Mouse (Mus musculus): ENCODE results near the gene Rgs3. TPM values are rescaled to one million over a fixed set of nuclear protein-coding genes. Genes with fewer than 3 reads are reported as not detected.

The Rgs3 gene
- total RNA-seq, 2 experiments from 2014 or later: 8.6 to 10.3 TPM

DNA sequence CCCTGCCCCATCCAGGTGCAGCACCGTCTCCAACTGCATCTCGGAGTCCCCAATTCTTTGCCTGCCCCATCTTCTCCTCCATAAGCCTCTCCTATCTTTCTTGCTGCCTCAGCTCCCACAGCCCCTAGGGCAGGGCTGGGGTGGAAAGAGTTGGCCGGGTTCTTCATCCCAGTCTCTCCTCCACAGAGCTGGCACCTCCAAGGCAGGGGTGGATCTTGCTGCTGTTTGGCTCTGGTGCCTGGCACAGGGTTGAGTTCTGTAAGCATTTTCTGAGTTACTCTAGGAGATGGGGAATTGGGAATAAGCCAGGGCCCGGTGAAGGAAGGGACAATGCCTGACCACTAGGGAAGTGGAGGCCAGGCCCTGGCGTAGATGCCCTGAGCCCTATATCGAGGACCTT, 123.5 kb downstream of the Rgs3 start:
- intact Hi-C loops (cut with DNase I): no loop called here
- no peak for DNase-seq
- H3K4me3 ChIP-seq: no peak overlapping the region
- TF ChIP-seq CTCF (IDR thresholded peaks at IDR 0.05): no peak
- no peak overlapping the region; the same call in 1 of the 2 replicates for H3K27ac ChIP-seq

DNA sequence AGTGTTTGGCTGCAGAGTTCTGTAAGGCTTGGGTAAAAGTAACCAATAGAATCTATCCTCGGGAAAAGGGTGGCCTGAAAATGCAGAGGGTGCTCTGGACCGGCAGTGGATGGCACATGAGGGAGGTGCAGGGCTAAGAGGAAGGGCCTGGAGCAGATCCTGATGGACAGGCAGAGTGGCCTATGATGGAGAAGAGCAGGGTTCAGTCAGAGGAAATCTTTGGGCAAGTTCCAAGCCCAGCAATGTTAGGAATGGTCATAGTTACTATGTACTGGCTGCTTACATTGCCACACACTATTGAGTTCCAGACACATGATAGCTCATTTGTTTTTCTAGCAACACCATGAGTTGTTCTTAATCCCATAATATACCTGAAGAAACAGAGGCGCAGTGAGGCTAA, 124.7 kb downstream of the Rgs3 start:
- TF ChIP-seq CTCF (IDR thresholded peaks at IDR 0.05): no peak
- H3K4me3 ChIP-seq: no peak overlapping the region
- intact Hi-C loops (cut with DNase I): no loop called here
- H3K27ac ChIP-seq: no peak overlapping the region
- no peak for DNase-seq

DNA sequence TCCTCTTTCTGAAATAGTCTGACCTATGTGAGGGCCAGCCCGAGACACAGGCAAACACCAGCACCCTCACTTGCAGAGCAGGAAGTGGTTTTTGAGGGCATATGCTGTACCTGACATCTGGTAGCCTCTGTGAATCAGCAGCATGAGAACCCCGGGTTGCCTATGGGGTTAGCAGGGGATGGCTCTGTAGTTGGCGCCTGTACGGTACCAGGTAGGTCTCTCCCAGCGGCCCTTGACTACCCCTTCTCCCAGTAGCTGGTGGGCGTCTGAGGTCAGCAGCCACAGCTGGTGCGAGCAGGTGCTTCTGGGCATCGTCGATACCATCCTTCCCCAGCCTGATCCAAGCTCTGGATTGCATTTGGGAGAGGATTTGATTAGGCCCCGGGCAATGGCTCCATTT, 125.6 kb downstream of the Rgs3 start:
- no peak for TF ChIP-seq CTCF (IDR thresholded peaks at IDR 0.05)
- intact Hi-C loops (cut with DNase I): no loop called here
- no peak for DNase-seq
- Histone ChIP-seq H3K27ac (no peak overlapping the region), H3K4me3 (no peak overlapping the region)

- H3K27ac ChIP-seq: no peak overlapping the region
- H3K4me3 ChIP-seq: no peak overlapping the region
- TF ChIP-seq CTCF (IDR thresholded peaks at IDR 0.05): no peak
- DNase-seq: no peak
- intact Hi-C loops (cut with DNase I): no loop called here
Observed at GRCm38 (mm10) chr4:62686769-62687168, 127.1 kb downstream of the Rgs3 start.

- no peak overlapping the region for H3K4me3 ChIP-seq
- TF ChIP-seq CTCF (IDR thresholded peaks at IDR 0.05): no peak
- intact Hi-C loops (cut with DNase I): no loop called here
- no peak overlapping the region for H3K27ac ChIP-seq
- no peak for DNase-seq
Observed at GRCm38 (mm10) chr4:62688142-62688541, 128.5 kb downstream of the Rgs3 start.

DNA sequence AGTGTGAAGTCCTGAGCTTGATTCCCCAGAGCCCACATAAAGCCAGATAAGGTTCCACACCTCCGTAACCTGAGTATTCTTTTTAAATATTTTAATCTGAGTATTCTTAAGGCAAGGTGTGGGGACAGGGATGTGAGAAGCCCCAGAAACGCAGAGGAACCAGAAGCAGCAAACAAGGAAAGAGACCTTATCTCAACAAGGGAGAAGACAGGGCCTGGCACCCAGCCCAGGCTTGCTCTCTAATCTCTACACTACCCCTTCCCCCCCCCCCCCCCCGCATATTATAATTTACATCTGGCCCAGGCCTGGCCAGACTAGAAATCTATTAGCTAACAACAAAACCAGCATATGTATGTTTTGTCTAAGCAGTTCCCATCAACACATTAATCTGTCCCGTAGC, 131.3 kb downstream of the Rgs3 start:
- intact Hi-C loops (cut with DNase I): loop anchor here (5.0 kb wide), 1 partner anchor 74 kb away; no protein-coding TSS in a partner anchor
- no peak overlapping the region for H3K4me3 ChIP-seq
- peak overlapping the region; percentile 84 for H3K27ac ChIP-seq
- TF ChIP-seq CTCF (IDR thresholded peaks at IDR 0.05): no peak
- no peak for DNase-seq

DNA sequence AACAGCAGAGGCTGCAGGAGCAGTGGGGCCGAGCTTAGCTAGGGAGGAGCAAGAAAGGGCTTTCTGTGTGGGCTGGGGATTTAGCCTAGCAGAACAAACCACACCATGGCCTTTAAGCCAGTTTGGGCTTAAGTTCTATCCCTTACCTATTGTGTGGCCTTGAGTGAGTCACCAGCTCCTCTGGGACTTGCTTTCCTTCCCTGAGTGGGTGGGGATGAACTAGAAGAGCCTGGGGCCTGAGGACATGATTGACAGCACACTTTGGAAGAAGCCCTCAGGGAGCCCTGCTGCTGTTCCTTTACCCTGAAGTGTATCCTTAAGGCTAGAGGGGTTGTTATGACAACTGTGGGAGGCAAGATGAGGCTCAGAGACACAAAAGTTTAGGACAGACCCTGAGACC, 132.0 kb downstream of the Rgs3 start:
- H3K27ac ChIP-seq: peak overlapping the region; percentile 84
- no peak for DNase-seq
- TF ChIP-seq CTCF (IDR thresholded peaks at IDR 0.05): no peak
- no peak overlapping the region for H3K4me3 ChIP-seq
- intact Hi-C loops (cut with DNase I): loop anchor here (5.0 kb wide), 1 partner anchor 74 kb away; no protein-coding TSS in a partner anchor

DNA sequence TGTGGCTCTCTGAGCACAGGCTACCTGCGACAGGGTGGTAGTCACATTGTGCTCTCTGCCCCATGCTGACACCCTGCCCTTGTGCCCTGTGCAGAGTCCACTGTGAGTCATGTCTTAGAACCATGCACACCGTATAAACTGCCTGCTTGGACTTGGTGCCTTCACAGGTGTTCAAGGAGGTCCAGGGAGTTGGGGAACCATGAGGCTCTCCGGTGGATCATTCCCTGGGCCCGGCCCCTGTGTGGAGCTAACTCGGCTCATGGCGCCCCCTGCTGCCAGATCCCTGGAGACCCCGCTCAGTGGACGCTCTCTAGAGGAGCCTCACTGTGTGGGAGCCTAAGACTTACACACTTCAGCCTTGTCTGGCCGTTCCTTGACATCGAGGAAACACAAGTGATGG, 134.2 kb downstream of the Rgs3 start:
- intact Hi-C loops (cut with DNase I): loop anchor here (5.0 kb wide), 1 partner anchor 77 kb away; no protein-coding TSS in a partner anchor
- peak; percentile 66 for TF ChIP-seq CTCF (IDR thresholded peaks at IDR 0.05)
- DNase-seq: peak; percentile 64
- Histone ChIP-seq H3K27ac (peak overlapping the region; percentile 84), H3K4me3 (no peak overlapping the region)

DNA sequence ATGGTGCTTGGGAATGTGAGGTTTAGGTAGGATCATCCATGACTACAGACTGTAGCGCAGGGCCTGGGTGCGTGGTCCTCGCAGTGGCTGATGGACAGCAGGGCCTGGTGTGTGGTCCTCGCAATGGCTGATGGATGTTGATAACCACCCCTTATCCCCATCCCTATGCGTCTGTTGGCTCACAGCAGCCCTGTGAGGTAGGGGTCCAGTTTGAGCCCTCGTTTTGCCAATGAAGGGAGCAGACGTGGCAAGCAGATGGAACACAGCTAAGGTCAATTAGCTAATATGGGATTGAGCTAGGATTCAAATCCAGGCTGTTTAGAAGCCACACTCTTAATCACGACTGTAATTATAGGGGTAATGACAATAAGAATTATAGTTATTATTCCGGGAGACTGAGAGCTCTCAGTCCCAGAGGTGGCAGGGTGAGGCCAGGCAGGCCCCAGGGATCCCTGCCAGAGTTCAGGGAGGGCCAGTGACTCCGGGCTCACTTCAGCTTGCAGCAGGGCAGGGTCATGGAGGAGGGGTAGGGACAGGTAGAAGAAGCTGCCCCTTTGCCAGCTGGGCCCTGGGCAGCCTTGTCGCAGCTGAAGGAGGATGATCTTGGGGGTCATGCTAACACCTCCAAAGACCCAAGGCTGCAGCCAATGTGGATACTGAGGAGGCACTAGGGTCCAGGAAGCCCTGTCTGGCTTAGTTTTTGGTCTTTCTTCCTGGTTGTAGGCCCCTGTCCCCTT, 135.2 kb downstream of the Rgs3 start:
- Histone ChIP-seq H3K27ac (peak overlapping the region; percentile 84), H3K4me3 (peak overlapping the region; percentile 13; the same call in 1 of the 2 replicates)
- no peak for DNase-seq
- no peak for TF ChIP-seq CTCF (IDR thresholded peaks at IDR 0.05)
- intact Hi-C loops (cut with DNase I): loop anchor here (5.0 kb wide), 2 partner anchors 37 to 78 kb away; no protein-coding TSS in a partner anchor

- intact Hi-C loops (cut with DNase I): loop anchor here (5.0 kb wide), 1 partner anchor 37 kb away; no protein-coding TSS in a partner anchor
- Histone ChIP-seq H3K4me3 (no peak overlapping the region), H3K27ac (peak overlapping the region; percentile 84)
- DNase-seq: peak; percentile 58
- TF ChIP-seq CTCF (IDR thresholded peaks at IDR 0.05): no peak
Observed at GRCm38 (mm10) chr4:62695523-62695922, 135.9 kb downstream of the Rgs3 start.

- Histone ChIP-seq H3K4me3 (no peak overlapping the region; the same call in 1 of the 2 replicates), H3K27ac (peak overlapping the region; percentile 84)
- TF ChIP-seq CTCF (IDR thresholded peaks at IDR 0.05): peak; percentile 75
- DNase-seq: peak; percentile 51
- intact Hi-C loops (cut with DNase I): loop anchor here (1.0 to 5.0 kb wide), 2 partner anchors 36 to 135 kb away; no protein-coding TSS in a partner anchor
Observed at GRCm38 (mm10) chr4:62695946-62696345, 136.3 kb downstream of the Rgs3 start.

DNA sequence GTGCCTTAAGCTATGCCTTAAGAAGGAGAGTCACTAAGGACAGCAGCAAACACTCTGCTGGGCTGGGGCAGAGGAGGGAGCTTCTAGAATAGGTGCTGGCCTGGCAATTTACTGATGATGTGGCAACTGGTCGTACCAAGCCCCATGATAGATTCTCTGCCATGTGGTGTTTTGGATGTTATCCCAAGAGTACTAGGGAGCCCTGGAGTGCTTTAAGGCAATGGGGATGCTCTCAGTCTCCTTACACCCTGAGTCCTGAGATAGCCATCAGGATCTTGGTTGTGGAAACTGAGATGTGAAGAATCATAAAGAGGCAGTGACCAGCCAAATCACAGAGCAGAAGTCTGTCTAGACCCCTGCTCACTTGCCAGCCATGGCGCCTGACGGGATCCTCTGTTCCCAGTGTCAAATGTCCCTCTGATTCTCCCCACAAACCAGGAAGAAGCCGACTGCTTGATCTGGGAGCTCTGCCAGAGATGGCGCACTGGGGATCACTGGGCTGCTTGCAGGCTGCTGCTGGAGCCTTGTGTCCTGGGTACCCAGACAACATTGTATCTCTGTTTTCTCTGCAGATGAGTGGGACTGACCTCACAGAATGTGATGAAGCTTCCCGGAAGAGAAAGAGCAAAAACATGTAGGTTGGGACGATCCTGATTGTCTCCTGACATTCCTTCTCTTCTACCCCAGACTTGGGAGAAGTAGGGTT, 137.2 kb downstream of the Rgs3 start:
- DNase-seq: peak; percentile 72
- no peak for TF ChIP-seq CTCF (IDR thresholded peaks at IDR 0.05)
- peak overlapping the region; percentile 77 for H3K27ac ChIP-seq
- intact Hi-C loops (cut with DNase I): loop anchor here (1.0 to 5.0 kb wide), 3 partner anchors 35 to 136 kb away; no protein-coding TSS in a partner anchor
- H3K4me3 ChIP-seq: peak overlapping the region; percentile 45

DNA sequence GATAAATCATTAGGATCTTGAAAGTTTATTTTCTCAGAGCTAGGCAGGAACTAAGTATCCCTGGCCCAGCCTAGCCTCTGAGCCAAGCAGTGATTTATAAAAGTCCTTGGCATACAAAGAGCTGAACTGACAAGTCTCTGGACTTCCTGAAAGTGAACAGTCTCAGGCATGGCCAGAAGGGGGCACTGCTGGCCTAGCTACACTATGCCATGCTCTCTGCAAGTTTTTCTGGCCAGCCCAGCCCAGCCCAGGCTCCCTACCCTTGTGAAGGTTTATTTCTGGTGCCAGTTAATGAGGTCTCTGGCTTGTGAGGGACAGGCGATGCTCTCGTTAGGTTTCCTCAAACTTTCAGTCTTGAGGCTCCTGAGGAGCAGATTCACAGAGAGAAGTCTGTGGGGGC, 137.8 kb downstream of the Rgs3 start:
- DNase-seq: peak; percentile 95
- peak overlapping the region; percentile 77 for H3K27ac ChIP-seq
- intact Hi-C loops (cut with DNase I): loop anchor here (1.0 to 5.0 kb wide), 2 partner anchors 35 to 64 kb away; no protein-coding TSS in a partner anchor
- TF ChIP-seq CTCF (IDR thresholded peaks at IDR 0.05): no peak; the same call in 1 of the 2 replicates
- peak overlapping the region; percentile 45 for H3K4me3 ChIP-seq

Data from gastrocnemius, adult 2 months (tissue).